Comparison of ENCODE assay signal across 38 mouse cellular contexts in the genomic region with DNA sequence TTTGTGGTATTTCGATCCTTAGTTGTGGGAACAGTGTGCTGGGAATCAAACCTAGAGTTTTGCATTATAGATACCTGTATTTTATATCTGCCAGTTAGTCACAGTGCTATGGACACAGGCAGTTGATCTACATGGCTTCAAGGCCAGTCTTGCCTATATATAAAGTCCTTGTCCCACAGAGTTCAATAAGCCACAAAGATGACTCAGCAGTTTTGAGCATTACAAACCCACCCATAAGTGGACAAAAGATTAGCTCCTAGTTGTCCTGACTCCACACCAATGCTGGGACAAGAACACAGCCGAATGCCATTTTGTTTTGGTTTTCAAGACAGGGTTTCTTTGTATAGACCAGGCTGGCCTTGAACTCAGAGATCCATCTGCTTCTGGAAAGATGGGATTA. TPM values are rescaled to one million over a fixed set of nuclear protein-coding genes. Genes with fewer than 3 reads are reported as not detected.
DNase-seq lines count a peak whose midpoint lies in the region; ATAC-seq and TF ChIP-seq lines count a peak whose summit lies in the region.
"Had no signal": no experiment of that assay in that cellular context is flagged by ENCODE, and none has a peak within 500 bp of the region (broad histone marks: within the 10 kb centered on the region; RNA-seq: fewer than 3 reads in every experiment).

No protein-coding gene starts in this region.

- no peaks in the 10 kb centered on the region for H3K9me3 ChIP-seq in liver, embryonic 12.5 days (replicated peaks)
- H3K9me3 ChIP-seq in MEL (replicated peaks; ENCODE audit: insufficient read depth, low read length): no peaks in the 10 kb centered on the region
- H3K9me3 ChIP-seq in liver, embryonic 13.5 days (replicated peaks): no peaks in the 10 kb centered on the region
- H3K9me3 ChIP-seq in midbrain, postnatal 0 days (ENCODE audit: low read length): no peaks in the 10 kb centered on the region
- H3K9me3 ChIP-seq: embryonic facial prominence, embryonic 10.5 days; embryonic facial prominence, embryonic 15.5 days; forebrain, embryonic 13.5 days; heart, embryonic 13.5 days; kidney, embryonic 15.5 days; limb, embryonic 13.5 days; liver, embryonic 15.5 days; lung, embryonic 15.5 days; neural tube, embryonic 13.5 days had no signal

- peaks cover 17% of the 10 kb centered on the region for H3K79me2 ChIP-seq in MEL (ENCODE audit: control insufficient read depth, insufficient read depth, low read length, poor library complexity)

- TF ChIP-seq EP300 in MEL (IDR thresholded peaks at IDR 0.05; ENCODE audit: low read depth in 1 of 2, low read length in 2 of 2): no peak

- H3K4me2 ChIP-seq in liver, embryonic 12.5 days: no peak overlapping the region
- no peak overlapping the region for H3K4me2 ChIP-seq in liver, embryonic 13.5 days
- H3K4me2 ChIP-seq in midbrain, postnatal 0 days (ENCODE audit: low read depth, low read length, poor library complexity, severe bottlenecking): no peak overlapping the region
- H3K4me2 ChIP-seq: embryonic facial prominence, embryonic 15.5 days; forebrain, embryonic 13.5 days; heart, embryonic 13.5 days; hindbrain, embryonic 14.5 days; kidney, embryonic 15.5 days; limb, embryonic 13.5 days; liver, embryonic 15.5 days; lung, embryonic 15.5 days; midbrain, embryonic 11.5 days; neural tube, embryonic 13.5 days had no signal

- H3K27me3 ChIP-seq in liver, embryonic 12.5 days (replicated peaks): no peaks in the 10 kb centered on the region
- H3K27me3 ChIP-seq in MEL (ENCODE audit: control insufficient read depth in 1 of 2, insufficient read depth in 2 of 2, low read length in 2 of 2): no peaks in the 10 kb centered on the region
- no peaks in the 10 kb centered on the region for H3K27me3 ChIP-seq in liver, embryonic 13.5 days
- H3K27me3 ChIP-seq in midbrain, postnatal 0 days (ENCODE audit: insufficient read depth, low read length): no peaks in the 10 kb centered on the region
- H3K27me3 ChIP-seq: embryonic facial prominence, embryonic 15.5 days; forebrain, embryonic 13.5 days; heart, embryonic 13.5 days; kidney, embryonic 15.5 days; limb, embryonic 13.5 days; liver, embryonic 15.5 days; lung, embryonic 15.5 days; neural tube, embryonic 13.5 days had no signal

- TF ChIP-seq POLR2A in MEL (IDR thresholded peaks at IDR 0.05; ENCODE audit: control insufficient read depth in 1 of 2, insufficient read depth in 1 of 2, low read depth in 1 of 2, low read length in 2 of 2, poor library complexity in 1 of 2): peak in 1 of 2 experiments; percentile 51; a peak in 2 of 4 replicates

- peaks cover 54% of the 10 kb centered on the region for H3K36me3 ChIP-seq in liver, embryonic 12.5 days
- peaks cover 24 to 37% of the 10 kb centered on the region in 2 experiments for H3K36me3 ChIP-seq in MEL (ENCODE audit: control insufficient read depth in 1 of 2, insufficient read depth in 2 of 2, low read length in 2 of 2)
- H3K36me3 ChIP-seq in liver, embryonic 13.5 days: peaks cover 54% of the 10 kb centered on the region
- peaks cover 46% of the 10 kb centered on the region for H3K36me3 ChIP-seq in midbrain, postnatal 0 days (ENCODE audit: insufficient read depth, low read length)

- peak; percentile 33; the same call in 1 of the 2 replicates for ATAC-seq in liver, embryonic 12.5 days
- peak; percentile 20; the same call in 1 of the 2 replicates for ATAC-seq in liver, embryonic 13.5 days (ENCODE audit: low read depth)
- no peak for ATAC-seq in midbrain, postnatal 0 days (ENCODE audit: low FRiP score)
- ATAC-seq: CD4-positive, CD25-positive, alpha-beta regulatory T cell, adult 4 months; forebrain, embryonic 13.5 days; midbrain, embryonic 16.5 days had no signal

- no peak overlapping the region for H3K9ac ChIP-seq in liver, embryonic 12.5 days
- H3K9ac ChIP-seq in MEL (ENCODE audit: control insufficient read depth, low read depth, low read length, poor library complexity, severe bottlenecking): no peak overlapping the region
- H3K9ac ChIP-seq in liver, embryonic 13.5 days: no peak overlapping the region
- H3K9ac ChIP-seq in midbrain, postnatal 0 days (replicated peaks; ENCODE audit: low read length, poor library complexity, severe bottlenecking): no peak overlapping the region
- H3K9ac ChIP-seq: embryonic facial prominence, embryonic 15.5 days; forebrain, embryonic 13.5 days; heart, embryonic 13.5 days; hindbrain, embryonic 14.5 days; kidney, embryonic 15.5 days; limb, embryonic 13.5 days; liver, embryonic 15.5 days; lung, embryonic 15.5 days; neural tube, embryonic 13.5 days had no signal

- peak overlapping the region; percentile 50 for H3K27ac ChIP-seq in liver, embryonic 12.5 days
- peak overlapping the region; percentile 1; the same call in 1 of the 2 replicates for H3K27ac ChIP-seq in MEL (ENCODE audit: control insufficient read depth, low read depth, low read length)
- H3K27ac ChIP-seq in liver, embryonic 13.5 days: peak overlapping the region; percentile 48
- no peak overlapping the region for H3K27ac ChIP-seq in midbrain, postnatal 0 days (ENCODE audit: low read depth, low read length)
- H3K27ac ChIP-seq: embryonic facial prominence, embryonic 10.5 days; embryonic facial prominence, embryonic 15.5 days; forebrain, embryonic 13.5 days; heart, embryonic 13.5 days; hindbrain, embryonic 14.5 days; kidney, embryonic 15.5 days; limb, embryonic 13.5 days; liver, embryonic 15.5 days; lung, embryonic 15.5 days; neural tube, embryonic 13.5 days; stomach, postnatal 0 days had no signal

- DNase-seq in liver: no peak
- peak; percentile 64 for DNase-seq in MEL (ENCODE audit: low read depth, low spot score)
- DNase-seq in liver, embryonic 13.5 days: no peak
- DNase-seq in left cerebral cortex, postnatal 25 days (ENCODE audit: low spot score in 2 of 2): no peak
- no peak for DNase-seq in adrenal gland, postnatal 4 days (ENCODE audit: low spot score in 2 of 2)
- no peak for DNase-seq in midbrain, postnatal 0 days (ENCODE audit: low spot score)
- DNase-seq: adrenal gland, adult 8-10 months; cerebellum, adult 11 months; cerebellum, adult 9-10 months; cerebellum, postnatal 36 days; gastrocnemius, postnatal 25 days; heart, adult 11 months; heart, postnatal 10 days; kidney, adult 11 months; kidney, postnatal 25 days; right cerebral cortex, postnatal 4 days; thymus, adult 18-20 months; thymus, postnatal 25 days had no signal

- H3K4me3 ChIP-seq in liver, embryonic 12.5 days: no peak overlapping the region
- H3K4me3 ChIP-seq in MEL (ENCODE audit: control insufficient read depth in 1 of 2, insufficient read depth in 1 of 2, low read depth in 2 of 2, low read length in 2 of 2): no peak overlapping the region
- H3K4me3 ChIP-seq in liver, embryonic 13.5 days (replicated peaks): no peak overlapping the region
- no peak overlapping the region for H3K4me3 ChIP-seq in midbrain, postnatal 0 days (ENCODE audit: low read depth, low read length)
- H3K4me3 ChIP-seq: embryonic facial prominence, embryonic 10.5 days; embryonic facial prominence, embryonic 15.5 days; forebrain, embryonic 13.5 days; heart, embryonic 13.5 days; kidney, embryonic 15.5 days; limb, embryonic 13.5 days; liver, embryonic 15.5 days; lung, embryonic 15.5 days; myocyte; neural tube, embryonic 13.5 days had no signal

- 69% methylated on average over 2 of the region's 2 CpGs for WGBS in liver, embryonic 12.5 days (ENCODE audit: insufficient replicate concordance)
- WGBS in liver, embryonic 13.5 days (ENCODE audit: insufficient replicate concordance): 67% methylated on average over 2 of the region's 2 CpGs
- WGBS in midbrain, postnatal 0 days: 94% methylated on average over 2 of the region's 2 CpGs

- H3K4me1 ChIP-seq in liver, embryonic 12.5 days: peaks cover 48% of the 10 kb centered on the region
- H3K4me1 ChIP-seq in MEL (ENCODE audit: control insufficient read depth in 1 of 2, insufficient read depth in 2 of 2, low read length in 2 of 2): peaks cover 0 to 26% of the 10 kb centered on the region in 2 experiments; a peak in 3 of 4 replicates
- H3K4me1 ChIP-seq in liver, embryonic 13.5 days (replicated peaks): peaks cover 47% of the 10 kb centered on the region
- H3K4me1 ChIP-seq in midbrain, postnatal 0 days (ENCODE audit: insufficient read depth, low read length): no peaks in the 10 kb centered on the region

- intact Hi-C loops in left cerebral cortex, postnatal 25 days (cut with DNase I): no loop called here

- no peak for TF ChIP-seq CTCF in MEL (IDR thresholded peaks at IDR 0.05 in 2 of 3, conservative IDR thresholded peaks at IDR 0.05 in 1 of 3; ENCODE audit: control insufficient read depth in 1 of 3, insufficient read depth in 1 of 3, low read depth in 2 of 3, low read length in 3 of 3, poor library complexity in 1 of 3, severe bottlenecking in 1 of 3)
- TF ChIP-seq CTCF in midbrain, postnatal 0 days (IDR thresholded peaks at IDR 0.05): no peak

- no peak for TF ChIP-seq RAD21 in MEL (IDR thresholded peaks at IDR 0.05; ENCODE audit: low read depth, low read length)

RNA-seq across cellular contexts. Expression of a gene that starts 5.3 kb away (rescaled TPM):
- polyA plus RNA-seq in liver, embryonic 12.5 days (2016; fragmentation: Nextera tagmentation; extraction: Ambion mirVana): 17.3 and 18.0 TPM in 2 replicates
- total RNA-seq in MEL (2012; rRNA removed): 0.23 and 0.54 TPM in 2 replicates
- polyA plus RNA-seq in MEL (2012; ENCODE audit: insufficient read depth in 1 of 2, insufficient read length in 2 of 2, low read depth in 1 of 2, low replicate concordance in 2 of 2, missing spikeins in 1 of 2): under 1 TPM in 1 of 2 experiments, not detected in 1; 0.74 TPM
- polyA plus RNA-seq in liver, embryonic 13.5 days (2015; fragmentation: Nextera tagmentation; extraction: Ambion mirVana): 14.9 and 17.2 TPM in 2 replicates
- under 1 TPM; 0.60 to 0.62 TPM for total RNA-seq in left cerebral cortex, postnatal 25 days (2021)
- total RNA-seq in adrenal gland, postnatal 4 days (2021): 1 to 10 TPM; 4.8 to 9.4 TPM
- 0.57 and 1.4 TPM in 2 replicates for total RNA-seq in midbrain, postnatal 0 days (2014; rRNA removed)
- polyA plus RNA-seq in midbrain, postnatal 0 days (2015; fragmentation: Nextera tagmentation; extraction: Ambion mirVana): 0.85 and 1.1 TPM in 2 replicates
- total RNA-seq: hematopoietic stem cell, adult 5-6 weeks had no signal
- polyA plus RNA-seq: CD4-positive, CD25-positive, alpha-beta regulatory T cell, adult 4 months had no signal

RNA-seq across cellular contexts. Expression of a gene that starts 7.3 kb away (rescaled TPM):
- polyA plus RNA-seq in liver, embryonic 12.5 days (2016; fragmentation: Nextera tagmentation; extraction: Ambion mirVana): 751 and 752 TPM in 2 replicates
- 2,384 and 2,439 TPM in 2 replicates for total RNA-seq in MEL (2012; rRNA removed)
- polyA plus RNA-seq in MEL (2012; ENCODE audit: insufficient read depth in 1 of 2, insufficient read length in 2 of 2, low read depth in 1 of 2, low replicate concordance in 2 of 2, missing spikeins in 1 of 2): 100 to 1,000 TPM; 300 to 476 TPM
- 588 and 611 TPM in 2 replicates for polyA plus RNA-seq in liver, embryonic 13.5 days (2015; fragmentation: Nextera tagmentation; extraction: Ambion mirVana)
- total RNA-seq in left cerebral cortex, postnatal 25 days (2021): 100 to 1,000 TPM; 282 to 283 TPM
- 100 to 1,000 TPM; 657 to 756 TPM for total RNA-seq in adrenal gland, postnatal 4 days (2021)
- total RNA-seq in midbrain, postnatal 0 days (2014; rRNA removed): 844 and 942 TPM in 2 replicates
- 481 and 538 TPM in 2 replicates for polyA plus RNA-seq in midbrain, postnatal 0 days (2015; fragmentation: Nextera tagmentation; extraction: Ambion mirVana)

RNA-seq across cellular contexts. Expression of a gene that starts 21.0 kb away (rescaled TPM):
- polyA plus RNA-seq in liver, embryonic 12.5 days (2016; fragmentation: Nextera tagmentation; extraction: Ambion mirVana): 17.9 and 19.2 TPM in 2 replicates
- 39.0 and 47.9 TPM in 2 replicates for total RNA-seq in MEL (2012; rRNA removed)
- polyA plus RNA-seq in MEL (2012; ENCODE audit: insufficient read depth in 1 of 2, insufficient read length in 2 of 2, low read depth in 1 of 2, low replicate concordance in 2 of 2, missing spikeins in 1 of 2): 10 to 100 TPM in 1 of 2 experiments, not detected in 1; 36.5 TPM
- 14.6 and 15.2 TPM in 2 replicates for polyA plus RNA-seq in liver, embryonic 13.5 days (2015; fragmentation: Nextera tagmentation; extraction: Ambion mirVana)
- 10 to 100 TPM; 12.9 to 13.4 TPM for total RNA-seq in left cerebral cortex, postnatal 25 days (2021)
- total RNA-seq in adrenal gland, postnatal 4 days (2021): 10 to 100 TPM; 17.4 to 19.1 TPM
- 7.7 and 9.8 TPM in 2 replicates for total RNA-seq in midbrain, postnatal 0 days (2014; rRNA removed)
- polyA plus RNA-seq in midbrain, postnatal 0 days (2015; fragmentation: Nextera tagmentation; extraction: Ambion mirVana): 12.6 and 14.5 TPM in 2 replicates

RNA-seq across cellular contexts. Expression of a gene that starts 46.1 kb away (rescaled TPM):
- polyA plus RNA-seq in liver, embryonic 12.5 days (2016; fragmentation: Nextera tagmentation; extraction: Ambion mirVana): not detected in 2 replicates
- total RNA-seq in MEL (2012; rRNA removed): 0.42 and 0.85 TPM in 2 replicates
- polyA plus RNA-seq in MEL (2012; ENCODE audit: insufficient read depth in 1 of 2, insufficient read length in 2 of 2, low read depth in 1 of 2, low replicate concordance in 2 of 2, missing spikeins in 1 of 2): 1 to 10 TPM in 1 of 2 experiments, not detected in 1; 2.2 TPM
- polyA plus RNA-seq in liver, embryonic 13.5 days (2015; fragmentation: Nextera tagmentation; extraction: Ambion mirVana): not detected in 2 replicates
- total RNA-seq in left cerebral cortex, postnatal 25 days (2021): 1 to 10 TPM in 1 of 2 experiments, under 1 TPM in 1; 0.73 to 1.2 TPM
- total RNA-seq in adrenal gland, postnatal 4 days (2021): not detected
- 0.16 TPM in 1 of 2 replicates, not detected in the other for total RNA-seq in midbrain, postnatal 0 days (2014; rRNA removed)
- 0.32 and 0.58 TPM in 2 replicates for polyA plus RNA-seq in midbrain, postnatal 0 days (2015; fragmentation: Nextera tagmentation; extraction: Ambion mirVana)
- total RNA-seq: adrenal gland, adult 8-10 months; gastrocnemius, adult 18-20 months; gastrocnemius, postnatal 25 days; heart, postnatal 10 days; hematopoietic stem cell, adult 5-6 weeks; megakaryocyte progenitor cell, adult 5-6 weeks had no signal
- polyA plus RNA-seq: CD4-positive, CD25-positive, alpha-beta regulatory T cell, adult 4 months; embryonic facial prominence, embryonic 10.5 days; embryonic facial prominence, embryonic 15.5 days; forebrain, embryonic 13.5 days; heart, embryonic 13.5 days; kidney, embryonic 15.5 days; limb, embryonic 13.5 days; liver, embryonic 15.5 days; midbrain, embryonic 11.5 days; myocyte; spleen, adult 2 months; stomach, postnatal 0 days had no signal

RNA-seq across cellular contexts. Expression of a gene that starts 46.6 kb away (rescaled TPM):
- polyA plus RNA-seq in liver, embryonic 12.5 days (2016; fragmentation: Nextera tagmentation; extraction: Ambion mirVana): 53.8 and 55.4 TPM in 2 replicates
- total RNA-seq in MEL (2012; rRNA removed): 18.1 and 22.1 TPM in 2 replicates
- polyA plus RNA-seq in MEL (2012; ENCODE audit: insufficient read depth in 1 of 2, insufficient read length in 2 of 2, low read depth in 1 of 2, low replicate concordance in 2 of 2, missing spikeins in 1 of 2): 10 to 100 TPM in 1 of 2 experiments, not detected in 1; 54.8 TPM
- polyA plus RNA-seq in liver, embryonic 13.5 days (2015; fragmentation: Nextera tagmentation; extraction: Ambion mirVana): 51.7 and 61.5 TPM in 2 replicates
- total RNA-seq in left cerebral cortex, postnatal 25 days (2021): 10 to 100 TPM; 26.5 to 29.7 TPM
- total RNA-seq in adrenal gland, postnatal 4 days (2021): 10 to 100 TPM; 60.0 to 68.9 TPM
- 6.4 and 8.8 TPM in 2 replicates for total RNA-seq in midbrain, postnatal 0 days (2014; rRNA removed)
- polyA plus RNA-seq in midbrain, postnatal 0 days (2015; fragmentation: Nextera tagmentation; extraction: Ambion mirVana): 23.4 and 23.6 TPM in 2 replicates
